Mouse (Mus musculus) thymus, adult 18-20 months (tissue): ENCODE data around the gene Ulk4.

Experiments used
- DNase-seq, 2 experiments: peaks; one replicate each; pipeline ENCODE4 v3.0.0; 2022; ENCODE audit warnings: mixed read lengths in 2 of 2

Gene Ulk4

GRCm38 (mm10) chr9:121092568-121092967 lies 184.4 kb downstream of the Ulk4 start:
- no peak for DNase-seq

- no peak for DNase-seq
Measured at GRCm38 (mm10) chr9:121091016-121091735, 185.8 kb downstream of the Ulk4 start.

GRCm38 (mm10) chr9:121087661-121088060 lies 189.3 kb downstream of the Ulk4 start:
- DNase-seq: no peak

DNA sequence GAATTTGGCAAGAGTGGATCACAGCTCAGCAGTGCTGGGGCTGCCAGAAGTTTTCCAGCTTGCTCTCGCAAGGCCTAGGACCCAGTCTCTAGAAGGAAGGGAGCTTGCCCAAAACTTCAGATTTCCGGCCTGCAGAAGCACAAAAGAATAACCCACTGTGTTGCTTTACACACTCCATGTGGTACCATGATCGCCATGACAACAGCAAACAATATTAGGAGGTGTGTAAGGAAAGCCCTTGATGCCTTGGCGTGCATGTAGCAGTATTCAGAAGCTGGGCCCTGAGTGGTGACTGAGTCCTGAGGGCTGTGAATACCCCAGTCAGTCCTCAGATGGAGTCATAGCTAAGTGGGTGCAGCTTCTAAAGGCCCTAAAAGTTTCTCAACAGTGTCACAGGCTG lies 192.8 kb downstream of the Ulk4 start:
- DNase-seq: no peak

GRCm38 (mm10) chr9:121080834-121081233 lies 196.2 kb downstream of the Ulk4 start:
- no peak for DNase-seq

DNA sequence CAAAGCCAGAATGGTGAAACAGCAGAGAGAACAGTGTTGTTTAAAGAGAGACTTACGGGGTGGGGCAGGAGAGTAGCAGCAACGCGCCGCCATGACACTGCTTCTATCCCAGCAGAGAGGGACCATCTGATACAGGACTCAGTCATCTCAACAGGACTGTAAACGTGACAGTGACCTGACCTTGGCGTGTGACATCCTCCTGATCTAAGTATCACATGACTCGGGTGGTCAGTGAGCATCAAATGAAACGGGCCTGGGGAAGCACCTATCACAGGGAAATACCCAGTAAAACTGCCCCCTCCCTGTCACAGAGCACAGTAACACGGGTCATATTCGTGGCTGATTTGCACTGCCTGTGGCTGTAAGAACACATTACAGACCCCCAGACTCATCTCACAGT lies 196.6 kb downstream of the Ulk4 start:
- no peak for DNase-seq

GRCm38 (mm10) chr9:121079388-121080088 lies 197.5 kb downstream of the Ulk4 start:
- DNase-seq: no peak

- DNase-seq: no peak
Measured at GRCm38 (mm10) chr9:121076291-121076690, 200.7 kb downstream of the Ulk4 start.

GRCm38 (mm10) chr9:121075246-121075645 lies 201.8 kb downstream of the Ulk4 start:
- no peak for DNase-seq

DNA sequence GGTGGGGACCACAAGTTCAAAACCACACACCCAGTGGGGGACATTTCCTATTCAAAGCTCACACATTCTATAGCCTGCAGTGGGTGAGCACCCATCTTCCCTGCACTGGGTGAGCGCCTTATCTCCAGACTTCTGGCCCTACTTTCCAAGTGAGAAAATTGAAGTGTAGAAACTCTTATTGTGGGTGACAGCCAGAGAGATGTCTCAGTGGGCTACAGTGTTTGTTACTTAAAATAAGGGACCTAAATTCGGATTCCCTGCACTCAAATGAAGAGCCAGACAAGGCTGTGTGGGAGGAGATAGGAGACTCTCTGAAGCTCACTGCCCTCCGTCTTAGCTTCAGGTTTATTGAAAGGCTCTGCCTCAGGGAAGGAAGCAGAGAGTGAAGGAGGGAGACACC lies 202.3 kb downstream of the Ulk4 start:
- no peak for DNase-seq

- peak in 1 of 2 experiments; percentile 35 for DNase-seq
Measured at GRCm38 (mm10) chr9:121072127-121072757, 204.8 kb downstream of the Ulk4 start.

- DNase-seq: peak; percentile 21 to 51
Measured at GRCm38 (mm10) chr9:121071461-121072126, 205.4 kb downstream of the Ulk4 start.

GRCm38 (mm10) chr9:121071050-121071449 lies 205.9 kb downstream of the Ulk4 start:
- DNase-seq: no peak

DNA sequence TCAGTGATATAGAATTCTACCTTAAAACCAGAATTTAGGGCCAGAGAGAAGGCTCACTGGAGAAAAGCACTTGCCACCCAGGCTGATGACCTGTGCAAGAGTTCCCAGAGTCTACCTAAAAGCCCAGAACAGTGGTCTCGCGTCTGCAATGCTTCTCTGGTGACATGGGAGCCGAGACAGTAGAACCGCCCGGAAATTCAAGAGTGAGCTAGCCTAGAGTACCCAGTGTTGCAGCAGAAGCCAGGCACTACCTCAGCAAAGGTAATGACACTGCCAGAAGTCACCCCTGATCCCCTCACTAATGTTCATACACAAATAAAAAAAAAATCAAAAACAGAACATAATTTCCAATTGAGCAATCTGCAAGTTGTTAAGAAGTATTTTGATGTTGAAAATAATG lies 208.9 kb downstream of the Ulk4 start:
- DNase-seq: no peak

DNA sequence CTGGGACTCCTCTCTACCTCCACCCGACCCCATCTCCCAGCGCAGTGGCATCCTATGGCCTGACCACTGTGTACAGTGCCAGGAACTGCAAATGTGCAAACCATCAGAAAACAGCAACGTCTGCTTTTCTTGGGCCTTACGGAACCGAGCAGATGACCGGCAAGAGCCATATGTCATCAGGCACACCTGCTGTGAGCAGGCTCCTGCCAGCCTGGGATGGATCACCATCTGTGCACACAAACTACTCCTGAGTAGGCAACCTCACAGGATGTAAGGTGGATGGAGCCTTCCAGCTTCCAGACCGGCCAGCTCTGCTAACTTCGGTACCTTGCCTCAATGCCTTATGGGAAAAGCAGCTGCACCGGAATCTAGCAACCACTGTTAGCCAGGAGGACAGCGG lies 210.0 kb downstream of the Ulk4 start:
- no peak for DNase-seq

DNA sequence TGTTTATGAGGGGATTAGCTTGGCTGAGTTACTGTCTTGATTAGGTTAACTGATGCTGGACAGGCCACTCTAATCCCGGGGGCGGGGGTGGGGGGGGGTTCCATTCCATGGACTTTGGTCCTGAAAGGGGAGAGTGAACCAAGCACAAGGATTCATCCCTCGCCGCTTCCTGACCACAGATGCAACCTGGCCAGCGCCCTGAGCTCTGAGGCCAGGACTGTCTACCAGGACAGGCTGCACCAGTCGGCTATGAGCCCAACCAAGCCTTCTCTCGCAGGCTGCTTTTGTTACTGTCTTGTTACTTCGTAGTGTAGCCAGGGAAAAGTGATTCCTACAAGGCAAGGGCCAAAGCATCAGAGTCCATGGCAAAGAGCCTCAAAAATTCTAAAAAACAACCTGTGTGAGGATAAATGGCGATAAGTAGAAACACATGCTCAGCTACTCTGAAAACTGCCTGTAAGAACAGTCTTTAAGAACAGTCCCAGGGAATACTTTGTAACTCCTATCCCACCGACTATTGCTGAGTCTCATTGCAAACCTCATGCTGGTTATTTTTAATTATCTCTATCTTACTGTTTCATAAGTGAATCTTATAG lies 211.5 kb downstream of the Ulk4 start:
- DNase-seq: no peak

- no peak for DNase-seq
Measured at GRCm38 (mm10) chr9:121064606-121065355, 212.2 kb downstream of the Ulk4 start.

DNA sequence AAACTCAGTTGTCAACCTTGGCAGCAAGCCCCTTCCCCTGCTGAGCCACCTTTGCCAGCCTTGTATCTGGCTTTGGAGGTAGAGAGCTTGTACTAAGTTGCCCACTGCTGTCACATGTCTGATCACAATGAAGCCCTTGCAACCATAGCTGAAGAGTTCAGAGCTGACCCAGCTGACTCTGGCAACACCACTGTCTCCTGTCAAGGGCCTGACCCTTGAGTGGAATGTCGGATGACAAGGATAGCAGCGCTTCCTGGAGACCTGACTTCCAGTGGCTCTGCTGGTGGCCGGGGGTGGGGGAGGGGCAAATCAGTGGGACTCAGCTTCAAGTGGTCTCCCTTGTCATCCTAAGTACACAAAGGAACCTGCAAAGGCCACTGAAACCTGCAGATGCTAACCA lies 214.3 kb downstream of the Ulk4 start:
- no peak for DNase-seq

DNA sequence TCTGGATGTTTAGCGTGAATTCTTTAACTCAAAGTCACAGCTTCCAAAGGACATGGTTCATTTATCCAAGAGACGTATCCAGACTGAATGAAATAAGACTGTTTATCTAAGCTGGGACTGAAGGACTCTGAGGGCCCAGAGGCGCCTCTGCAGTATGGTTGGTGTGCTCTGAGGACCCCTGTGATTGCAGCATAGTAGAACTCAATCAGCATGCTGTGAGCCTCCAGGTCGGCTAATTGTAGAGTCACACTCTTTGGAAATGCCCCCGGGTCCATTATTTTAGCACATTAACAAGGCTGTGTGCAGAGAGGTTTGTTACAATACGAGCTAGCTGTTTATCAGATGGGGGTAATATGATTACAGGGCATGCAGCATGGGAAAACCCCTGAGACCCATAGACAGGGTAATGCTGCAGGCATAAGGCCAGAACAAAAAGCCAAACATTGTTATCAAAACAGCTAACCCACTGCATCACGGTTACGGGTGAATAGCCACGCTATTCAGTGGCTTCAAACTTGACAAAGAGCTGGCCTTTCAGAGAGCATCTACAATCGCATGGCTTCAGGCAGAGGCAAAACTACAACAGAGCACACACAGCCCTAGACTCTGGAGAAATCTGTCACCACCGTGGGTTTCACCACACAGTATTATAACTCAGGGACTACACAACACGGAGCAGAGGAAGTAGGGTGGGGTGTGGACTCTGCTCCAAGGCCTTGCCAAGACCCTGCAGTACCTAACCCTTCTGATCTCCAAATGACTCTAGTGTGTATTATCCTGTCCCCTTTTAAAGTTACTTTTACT lies 215.0 kb downstream of the Ulk4 start:
- DNase-seq: no peak

GRCm38 (mm10) chr9:121060331-121060730 lies 216.7 kb downstream of the Ulk4 start:
- DNase-seq: no peak

DNA sequence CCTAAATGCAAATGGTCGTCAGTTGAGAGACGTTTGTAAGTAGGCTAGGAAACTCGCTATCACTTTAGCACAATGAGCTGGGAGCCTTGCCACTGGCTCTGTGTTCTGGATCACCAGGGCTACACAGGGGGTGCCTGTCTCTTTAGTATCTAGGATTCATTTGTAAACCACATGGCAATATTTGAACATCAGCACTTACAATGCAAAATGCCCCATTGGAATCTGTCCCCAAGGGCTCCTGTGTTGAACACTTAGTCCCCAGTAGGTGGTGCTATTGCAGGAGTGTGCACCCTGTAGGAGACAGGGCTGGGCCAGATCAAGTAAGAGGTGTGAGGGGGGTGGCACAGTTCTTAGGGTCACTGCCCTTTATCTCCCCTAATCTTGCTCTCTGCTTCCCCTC lies 217.7 kb downstream of the Ulk4 start:
- no peak for DNase-seq
